ENCODE assay signal across 11 mouse cellular contexts in the genomic region with DNA sequence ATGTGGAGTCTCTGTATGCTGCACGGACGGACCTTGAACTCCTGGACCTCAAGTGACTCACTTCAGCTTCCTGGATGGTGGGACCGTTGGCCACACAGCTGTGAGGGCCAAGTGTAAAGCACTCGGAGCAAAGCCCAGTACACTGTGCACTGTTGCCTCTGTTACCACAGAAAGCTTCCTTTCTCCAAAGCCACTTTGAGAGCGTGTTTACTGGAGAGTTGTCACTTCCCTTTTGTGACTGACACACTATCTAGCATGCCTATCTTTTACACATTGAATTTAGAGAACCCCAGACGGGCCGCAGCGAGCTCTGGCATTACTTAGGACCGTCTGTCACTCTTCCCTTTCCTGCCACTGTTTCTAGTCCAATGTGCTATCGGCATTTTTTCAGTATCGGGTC. TPM values are rescaled to one million over a fixed set of nuclear protein-coding genes. Genes with fewer than 3 reads are reported as not detected.
DNase-seq lines count a peak whose midpoint lies in the region; ATAC-seq and TF ChIP-seq lines count a peak whose summit lies in the region.
"Had no signal": no experiment of that assay in that cellular context is flagged by ENCODE, and none has a peak within 500 bp of the region (broad histone marks: within the 10 kb centered on the region; RNA-seq: fewer than 3 reads in every experiment).

No protein-coding gene starts in this region.

- no peaks in the 10 kb centered on the region for H3K27me3 ChIP-seq in intestine, embryonic 15.5 days (replicated peaks)
- H3K27me3 ChIP-seq in intestine, postnatal 0 days (replicated peaks; ENCODE audit: control insufficient read depth, insufficient read depth, low read length): no peaks in the 10 kb centered on the region
- H3K27me3 ChIP-seq in liver, embryonic 11.5 days (replicated peaks; ENCODE audit: control insufficient read depth, insufficient read depth, low read length): no peaks in the 10 kb centered on the region
- no peaks in the 10 kb centered on the region for H3K27me3 ChIP-seq in neural tube, embryonic 15.5 days (replicated peaks)
- no peaks in the 10 kb centered on the region for H3K27me3 ChIP-seq in midbrain, embryonic 11.5 days (ENCODE audit: control insufficient read depth, insufficient read depth, low read length)

- WGBS in intestine, embryonic 15.5 days: 71% methylated on average over 11 of the region's 11 CpGs
- whole genome bisulfite sequencing in intestine, postnatal 0 days: 57% methylated on average over 11 of the region's 11 CpGs
- 38% methylated on average over 11 of the region's 11 CpGs for WGBS in liver, embryonic 11.5 days
- WGBS in neural tube, embryonic 15.5 days: 84% methylated on average over 11 of the region's 11 CpGs
- 86% methylated on average over 11 of the region's 11 CpGs for WGBS in midbrain, embryonic 11.5 days

- H3K9me3 ChIP-seq in intestine, embryonic 15.5 days: no peaks in the 10 kb centered on the region
- no peaks in the 10 kb centered on the region for H3K9me3 ChIP-seq in intestine, postnatal 0 days (ENCODE audit: control insufficient read depth)
- no peaks in the 10 kb centered on the region for H3K9me3 ChIP-seq in liver, embryonic 11.5 days (ENCODE audit: control insufficient read depth, low read length)
- H3K9me3 ChIP-seq in neural tube, embryonic 15.5 days (replicated peaks): no peaks in the 10 kb centered on the region
- no peaks in the 10 kb centered on the region for H3K9me3 ChIP-seq in midbrain, embryonic 11.5 days (ENCODE audit: control insufficient read depth, low read length)

- no peak overlapping the region for H3K27ac ChIP-seq in intestine, embryonic 15.5 days
- H3K27ac ChIP-seq in intestine, postnatal 0 days (ENCODE audit: low read depth, low read length): no peak overlapping the region
- H3K27ac ChIP-seq in liver, embryonic 11.5 days (ENCODE audit: low read depth, low read length): no peak overlapping the region
- H3K27ac ChIP-seq in neural tube, embryonic 15.5 days (replicated peaks): no peak overlapping the region
- H3K27ac ChIP-seq in midbrain, embryonic 11.5 days (ENCODE audit: low read depth, low read length): no peak overlapping the region

- no peak for TF ChIP-seq CTCF in intestine, postnatal 0 days (IDR thresholded peaks at IDR 0.05; ENCODE audit: low read depth)

- DNase-seq in adrenal gland, postnatal 25 days: peak; percentile 23
- peak; percentile 29 for DNase-seq in liver, embryonic 11.5 days (ENCODE audit: low spot score)
- no peak for DNase-seq in cerebellum, postnatal 14 days
- no peak for DNase-seq in midbrain, embryonic 11.5 days (ENCODE audit: low spot score, missing footprints)

- H3K9ac ChIP-seq in intestine, embryonic 15.5 days: no peak overlapping the region
- H3K9ac ChIP-seq in intestine, postnatal 0 days (ENCODE audit: low read depth, low read length): no peak overlapping the region
- no peak overlapping the region for H3K9ac ChIP-seq in liver, embryonic 11.5 days (ENCODE audit: low read depth, low read length)
- no peak overlapping the region for H3K9ac ChIP-seq in neural tube, embryonic 15.5 days (replicated peaks)
- no peak overlapping the region for H3K9ac ChIP-seq in midbrain, embryonic 11.5 days (ENCODE audit: low read length)

- ATAC-seq in intestine, embryonic 15.5 days: peak; percentile 53; the same call in 1 of the 2 replicates
- no peak for ATAC-seq in intestine, postnatal 0 days
- ATAC-seq in liver, embryonic 11.5 days (replicated peaks; ENCODE audit: low FRiP score): peak; percentile 53
- ATAC-seq in megakaryocyte-erythroid progenitor cell, adult 5-6 weeks (replicated peaks; ENCODE audit: low FRiP score, low TSS enrichment, poor library complexity, severe bottlenecking): peak; percentile 39
- ATAC-seq in neural tube, embryonic 15.5 days (ENCODE audit: low FRiP score): no peak
- ATAC-seq in midbrain, embryonic 11.5 days (ENCODE audit: low FRiP score): no peak

- H3K4me1 ChIP-seq in intestine, embryonic 15.5 days (replicated peaks): no peaks in the 10 kb centered on the region
- H3K4me1 ChIP-seq in intestine, postnatal 0 days (replicated peaks; ENCODE audit: control insufficient read depth, insufficient read depth, low read length): no peaks in the 10 kb centered on the region
- H3K4me1 ChIP-seq in liver, embryonic 11.5 days (replicated peaks; ENCODE audit: control insufficient read depth, insufficient read depth, low read length): peaks cover 20% of the 10 kb centered on the region
- no peaks in the 10 kb centered on the region for H3K4me1 ChIP-seq in neural tube, embryonic 15.5 days
- H3K4me1 ChIP-seq in midbrain, embryonic 11.5 days (ENCODE audit: control insufficient read depth, insufficient read depth, low read length): no peaks in the 10 kb centered on the region

- H3K4me3 ChIP-seq in intestine, embryonic 15.5 days (replicated peaks): no peak overlapping the region
- H3K4me3 ChIP-seq in intestine, postnatal 0 days (ENCODE audit: low read depth, low read length): no peak overlapping the region
- H3K4me3 ChIP-seq in liver, embryonic 11.5 days (ENCODE audit: low read depth, low read length): no peak overlapping the region
- no peak overlapping the region for H3K4me3 ChIP-seq in neural tube, embryonic 15.5 days (replicated peaks)
- H3K4me3 ChIP-seq in midbrain, embryonic 11.5 days (ENCODE audit: low read depth, low read length): no peak overlapping the region

- no peaks in the 10 kb centered on the region for H3K36me3 ChIP-seq in intestine, embryonic 15.5 days
- H3K36me3 ChIP-seq in intestine, postnatal 0 days (ENCODE audit: control insufficient read depth, insufficient read depth): peaks cover 12% of the 10 kb centered on the region; the same call in 1 of the 2 replicates
- 0 out of 2 replicates have a peak, but pooled peaks cover 3% of the 10 kb centered on the region for H3K36me3 ChIP-seq in liver, embryonic 11.5 days (ENCODE audit: control insufficient read depth, insufficient read depth, low read length)
- H3K36me3 ChIP-seq in neural tube, embryonic 15.5 days: peaks cover 22% of the 10 kb centered on the region
- H3K36me3 ChIP-seq in midbrain, embryonic 11.5 days (ENCODE audit: control insufficient read depth, insufficient read depth, low read length): no peaks in the 10 kb centered on the region

- H3K4me2 ChIP-seq in intestine, embryonic 15.5 days (replicated peaks): no peak overlapping the region
- H3K4me2 ChIP-seq in intestine, postnatal 0 days (replicated peaks; ENCODE audit: low read depth): no peak overlapping the region
- H3K4me2 ChIP-seq in liver, embryonic 11.5 days: peak overlapping the region; percentile 52
- no peak overlapping the region for H3K4me2 ChIP-seq in neural tube, embryonic 15.5 days
- no peak overlapping the region for H3K4me2 ChIP-seq in midbrain, embryonic 11.5 days

RNA-seq across cellular contexts. Expression of a gene that starts 30.1 kb away (rescaled TPM):
- 10.5 and 11.8 TPM in 2 replicates for polyA plus RNA-seq in intestine, embryonic 15.5 days (2015; fragmentation: Nextera tagmentation; extraction: Ambion mirVana)
- 7.9 and 8.2 TPM in 2 replicates for polyA plus RNA-seq in intestine, postnatal 0 days (2015; fragmentation: Nextera tagmentation; extraction: Ambion mirVana)
- total RNA-seq in adrenal gland, postnatal 25 days (2021): 8.6 and 9.4 TPM in 2 replicates
- polyA plus RNA-seq in liver, embryonic 11.5 days (2014; fragmentation: Nextera tagmentation; extraction: Ambion mirVana): 6.2 and 6.6 TPM in 2 replicates
- total RNA-seq in megakaryocyte-erythroid progenitor cell, adult 5-6 weeks (2014; fragmentation: Nextera tagmentation): 5.3 and 5.6 TPM in 2 replicates
- total RNA-seq in megakaryocyte-erythroid progenitor cell, adult 5-6 weeks (2017): 7.1 and 8.8 TPM in 2 replicates
- polyA plus RNA-seq in neural tube, embryonic 15.5 days (2015; fragmentation: Nextera tagmentation; extraction: Ambion mirVana): 14.8 and 22.2 TPM in 2 replicates
- polyA plus RNA-seq in midbrain, embryonic 11.5 days (2014; fragmentation: Nextera tagmentation; extraction: Ambion mirVana): 11.7 and 12.5 TPM in 2 replicates

RNA-seq across cellular contexts. Expression of a gene that starts 57.0 kb away (rescaled TPM):
- not detected in 2 replicates for polyA plus RNA-seq in intestine, embryonic 15.5 days (2015; fragmentation: Nextera tagmentation; extraction: Ambion mirVana)
- polyA plus RNA-seq in intestine, postnatal 0 days (2015; fragmentation: Nextera tagmentation; extraction: Ambion mirVana): not detected in 2 replicates
- not detected in 2 replicates for total RNA-seq in adrenal gland, postnatal 25 days (2021)
- not detected in 2 replicates for polyA plus RNA-seq in liver, embryonic 11.5 days (2014; fragmentation: Nextera tagmentation; extraction: Ambion mirVana)
- total RNA-seq in megakaryocyte-erythroid progenitor cell, adult 5-6 weeks (2014; fragmentation: Nextera tagmentation): not detected in 2 replicates
- total RNA-seq in megakaryocyte-erythroid progenitor cell, adult 5-6 weeks (2017): not detected in 2 replicates
- not detected in 2 replicates for polyA plus RNA-seq in neural tube, embryonic 15.5 days (2015; fragmentation: Nextera tagmentation; extraction: Ambion mirVana)
- polyA plus RNA-seq in midbrain, embryonic 11.5 days (2014; fragmentation: Nextera tagmentation; extraction: Ambion mirVana): not detected in 2 replicates
- polyA plus RNA-seq: limb, embryonic 11.5 days; neural tube, embryonic 11.5 days; spleen, adult 2 months had no signal

RNA-seq across cellular contexts. Expression of a gene that starts 57.6 kb away (rescaled TPM):
- 0.21 and 0.45 TPM in 2 replicates for polyA plus RNA-seq in intestine, embryonic 15.5 days (2015; fragmentation: Nextera tagmentation; extraction: Ambion mirVana)
- polyA plus RNA-seq in intestine, postnatal 0 days (2015; fragmentation: Nextera tagmentation; extraction: Ambion mirVana): 0.29 and 0.38 TPM in 2 replicates
- not detected in 2 replicates for total RNA-seq in adrenal gland, postnatal 25 days (2021)
- 0.29 and 0.30 TPM in 2 replicates for polyA plus RNA-seq in liver, embryonic 11.5 days (2014; fragmentation: Nextera tagmentation; extraction: Ambion mirVana)
- not detected in 2 replicates for total RNA-seq in megakaryocyte-erythroid progenitor cell, adult 5-6 weeks (2014; fragmentation: Nextera tagmentation)
- not detected in 2 replicates for total RNA-seq in megakaryocyte-erythroid progenitor cell, adult 5-6 weeks (2017)
- 2.3 and 2.9 TPM in 2 replicates for polyA plus RNA-seq in neural tube, embryonic 15.5 days (2015; fragmentation: Nextera tagmentation; extraction: Ambion mirVana)
- 0.54 and 0.56 TPM in 2 replicates for polyA plus RNA-seq in midbrain, embryonic 11.5 days (2014; fragmentation: Nextera tagmentation; extraction: Ambion mirVana)

Comparison
In these comparisons a context has a peak if more than half of its experiments do, and no peak if none do; other contexts are left out.
1. ATAC-seq: peak in intestine, embryonic 15.5 days (single experiment), liver, embryonic 11.5 days (single experiment) and megakaryocyte-erythroid progenitor cell, adult 5-6 weeks (single experiment); none in intestine, postnatal 0 days (single experiment), neural tube, embryonic 15.5 days (single experiment) and midbrain, embryonic 11.5 days (single experiment).
2. DNase-seq: peak in adrenal gland, postnatal 25 days (single experiment) and liver, embryonic 11.5 days (single experiment); none in cerebellum, postnatal 14 days (0 of 2) and midbrain, embryonic 11.5 days (single experiment).